Mouse (Mus musculus) embryo, embryonic 11 days (tissue): ENCODE data around the gene Olfr433.
"Not testable (repeated sequence)": the region's sequence is repeated elsewhere in the genome, so short reads cannot be mapped to it uniquely, and the experiment has no call there.

Source experiments
- DNase-seq: peaks from one replicate; pipeline ENCODE4 v3.0.0-alpha.2; 2015

Olfr433 gene

DNA sequence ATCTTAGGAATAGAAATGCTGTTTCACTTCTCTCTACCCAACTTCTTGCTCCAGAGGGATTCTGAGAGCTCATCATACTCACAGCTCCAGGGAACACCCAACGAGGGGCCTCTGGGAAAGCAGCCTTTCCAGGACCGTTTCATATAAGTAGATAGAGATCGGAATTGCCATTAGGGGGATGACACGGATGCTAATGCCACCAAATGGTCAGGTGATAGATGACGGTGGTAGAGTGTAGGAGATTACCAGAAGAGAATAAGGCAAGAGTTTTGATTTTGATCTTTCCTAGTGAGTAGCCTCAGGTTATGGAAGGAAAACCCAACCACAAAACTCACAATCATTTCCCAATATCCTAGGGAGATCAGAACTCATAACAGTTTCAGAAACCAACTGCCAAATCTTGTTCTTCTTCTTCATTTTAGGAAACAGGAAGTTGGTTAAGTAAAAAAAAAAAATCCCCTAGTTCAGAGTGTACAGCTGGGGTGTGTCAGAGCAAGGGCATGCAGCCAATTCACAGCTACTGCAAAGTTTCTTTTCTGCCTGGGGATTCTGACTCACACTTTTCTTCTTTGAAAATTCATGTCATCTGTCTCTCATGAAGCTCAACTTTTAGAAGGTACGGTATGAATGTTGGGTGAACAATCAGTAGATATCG, at the start of gene Olfr433:
Gene Olfr433, plus strand, starts transcription at position 183 of the 655 bp plus-strand sequence.
- no peak for DNase-seq

GRCm38 (mm10) chr1:173995003-173995402, 45.5 kb upstream of the Olfr433 start:
- no peak for DNase-seq

- not testable (repeated sequence) for DNase-seq
Measured at GRCm38 (mm10) chr1:174004352-174005109, 36.0 kb upstream of the Olfr433 start.

- DNase-seq: not testable (repeated sequence)
Measured at GRCm38 (mm10) chr1:174007050-174007449, 33.5 kb upstream of the Olfr433 start.

DNA sequence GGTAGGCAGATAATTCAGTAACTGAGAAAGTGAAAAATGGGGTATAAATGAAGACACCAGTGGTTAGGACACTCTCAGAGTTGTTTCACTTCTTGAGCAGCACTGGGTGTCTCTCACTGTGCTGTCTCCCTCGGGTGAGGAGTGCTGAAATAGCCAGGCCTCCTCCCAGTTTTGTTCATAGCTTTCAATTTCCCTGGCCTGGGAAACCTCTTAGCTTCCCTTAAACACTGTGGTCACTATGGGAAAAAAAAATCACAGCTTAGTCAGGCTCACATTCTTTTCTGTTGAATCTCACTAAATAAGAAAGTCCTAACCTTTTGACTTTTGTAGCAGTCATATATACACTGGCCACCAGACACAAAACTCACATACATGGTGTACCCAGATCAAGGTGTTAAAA, 8.8 kb upstream of the Olfr433 start, which contains the start of gene Ifi205:
Gene Ifi205, minus strand, starts transcription at position 113 of the 400 bp plus-strand sequence.
- DNase-seq: no peak

GRCm38 (mm10) chr1:174035841-174036240, 4.7 kb upstream of the Olfr433 start:
- DNase-seq: no peak

DNA sequence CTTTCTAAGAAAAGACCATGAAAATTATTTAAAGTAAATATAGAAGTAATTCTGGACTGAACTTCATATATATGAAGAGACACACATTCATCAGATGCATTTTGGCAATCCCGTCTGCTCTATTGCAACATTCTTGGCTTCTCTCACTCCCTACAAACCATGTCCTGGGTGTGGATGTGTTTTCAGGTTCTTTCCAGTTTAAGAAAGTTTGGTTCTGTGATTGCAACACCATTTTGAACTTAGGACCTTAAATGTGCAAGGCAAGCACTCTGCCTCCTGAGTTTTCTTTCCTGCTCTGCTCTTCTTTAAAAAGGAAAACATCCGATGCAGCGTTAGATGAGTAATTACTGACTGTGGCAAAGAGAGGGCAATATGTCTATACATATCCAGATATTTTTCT, 2.0 kb upstream of the Olfr433 start:
- DNase-seq: no peak

- DNase-seq: not testable (repeated sequence)
Measured at GRCm38 (mm10) chr1:174042091-174042884, 1.8 kb downstream of the Olfr433 start.

GRCm38 (mm10) chr1:174044431-174044830, 3.9 kb downstream of the Olfr433 start:
- DNase-seq: no peak

DNA sequence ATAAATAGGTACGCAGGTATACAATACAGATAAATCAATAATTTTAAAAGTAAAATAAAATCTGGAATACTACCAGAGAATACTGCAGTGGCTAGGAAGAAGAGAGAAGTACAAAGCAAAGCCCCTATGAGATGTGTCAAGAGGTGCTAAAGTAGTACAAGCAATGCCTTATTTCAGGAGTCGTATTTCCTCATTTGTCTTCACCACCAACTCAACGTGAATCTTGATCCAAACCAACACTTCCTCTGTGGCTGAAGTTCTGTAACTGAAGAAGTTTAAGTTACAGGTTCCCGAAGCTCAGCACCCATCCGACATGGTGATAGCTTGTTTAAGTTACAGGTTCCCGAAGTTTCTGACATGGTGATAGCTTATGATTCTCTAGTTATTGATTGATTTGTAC, 7.7 kb downstream of the Olfr433 start:
- not testable (repeated sequence) for DNase-seq

DNA sequence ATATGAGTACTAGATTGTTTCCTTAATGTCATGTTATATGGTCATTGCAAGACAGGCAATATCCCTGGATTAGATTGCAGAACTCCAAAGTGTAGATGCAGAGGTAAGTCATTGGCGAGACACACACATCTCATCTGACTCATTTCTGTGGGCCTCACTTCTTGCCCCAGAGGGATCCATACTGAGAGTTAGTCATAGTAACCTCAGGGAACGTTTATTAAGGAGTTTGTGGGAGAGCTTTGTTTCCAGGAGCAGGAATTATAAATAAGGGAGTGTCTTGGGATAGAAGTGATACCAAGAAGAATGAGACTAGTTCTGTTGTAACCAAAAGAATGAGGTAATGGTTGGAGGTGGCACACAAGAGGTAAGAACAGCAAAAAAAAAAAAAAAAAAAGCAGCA, 8.4 kb downstream of the Olfr433 start, which contains the start of gene Olfr432:
Gene Olfr432, plus strand, starts transcription at position 313 of the 400 bp plus-strand sequence.
- DNase-seq: no peak

DNA sequence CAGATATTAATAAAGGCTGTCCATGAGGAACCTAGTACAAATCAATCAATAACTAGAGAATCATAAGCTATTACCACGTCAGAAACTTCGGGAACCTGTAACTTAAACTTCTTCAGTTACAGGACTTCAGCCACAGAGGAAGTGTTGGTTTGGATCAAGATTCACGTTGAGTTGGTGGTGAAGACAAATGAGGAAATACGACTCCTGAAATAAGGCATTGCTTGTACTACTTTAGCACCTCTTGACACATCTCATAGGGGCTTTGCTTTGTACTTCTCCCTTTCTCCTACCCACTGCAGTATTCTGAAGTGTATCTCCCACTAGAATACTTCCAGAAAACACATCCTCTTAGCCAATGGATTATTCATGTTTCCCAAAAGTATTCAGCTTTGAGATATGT, 8.9 kb downstream of the Olfr433 start:
- DNase-seq: not testable (repeated sequence)

- no peak for DNase-seq
Measured at GRCm38 (mm10) chr1:174050532-174050931, 10.0 kb downstream of the Olfr433 start.

DNA sequence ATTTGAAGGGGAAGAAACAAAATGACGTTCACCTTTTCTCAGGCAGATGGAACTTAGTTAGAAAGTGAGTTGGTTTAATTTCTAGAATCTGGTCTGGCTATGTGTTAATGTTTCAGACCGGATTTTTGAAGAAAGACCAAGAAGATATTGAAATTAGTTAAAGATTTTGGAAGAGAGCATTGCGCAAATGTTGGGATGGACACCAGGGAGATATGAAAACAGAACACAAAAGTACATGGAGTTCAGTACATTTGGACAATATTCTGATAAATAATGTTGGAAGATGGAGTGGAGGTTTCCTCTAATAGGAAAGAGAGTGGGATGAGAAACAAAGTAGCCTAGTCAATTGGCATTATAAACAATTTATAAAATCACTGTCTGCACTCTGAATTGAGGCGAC, 11.0 kb downstream of the Olfr433 start:
- DNase-seq: no peak

DNA sequence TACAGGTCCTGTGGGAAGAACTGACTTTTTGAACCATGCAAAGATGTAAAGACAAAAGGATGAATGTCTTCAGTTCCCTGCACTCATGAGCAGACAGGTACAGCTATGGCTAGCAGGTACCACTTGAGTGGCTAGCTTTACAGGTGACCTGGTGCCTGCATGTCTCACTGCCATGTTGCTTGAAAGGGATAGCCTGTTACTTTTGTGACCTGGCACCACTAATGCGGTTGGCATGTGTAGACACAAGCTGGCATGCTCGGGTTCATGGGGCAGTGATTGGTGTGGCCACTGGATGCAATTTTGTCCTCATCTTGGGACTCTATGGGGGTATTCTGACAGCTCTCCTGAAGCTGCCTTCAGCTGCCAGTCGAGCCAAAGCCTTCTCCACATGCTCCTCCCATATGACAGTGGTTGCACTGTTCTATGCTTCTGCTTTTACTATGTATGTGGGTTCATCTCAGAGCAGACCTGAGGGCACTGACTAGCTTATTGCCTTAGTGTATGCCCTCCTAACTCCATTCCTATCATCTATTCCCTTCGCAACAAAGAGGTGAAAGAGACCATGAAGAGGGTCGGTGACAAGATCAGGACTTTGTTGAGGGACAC, 11.5 kb downstream of the Olfr433 start:
- DNase-seq: no peak

GRCm38 (mm10) chr1:174052981-174053380, 12.5 kb downstream of the Olfr433 start:
- DNase-seq: no peak

DNA sequence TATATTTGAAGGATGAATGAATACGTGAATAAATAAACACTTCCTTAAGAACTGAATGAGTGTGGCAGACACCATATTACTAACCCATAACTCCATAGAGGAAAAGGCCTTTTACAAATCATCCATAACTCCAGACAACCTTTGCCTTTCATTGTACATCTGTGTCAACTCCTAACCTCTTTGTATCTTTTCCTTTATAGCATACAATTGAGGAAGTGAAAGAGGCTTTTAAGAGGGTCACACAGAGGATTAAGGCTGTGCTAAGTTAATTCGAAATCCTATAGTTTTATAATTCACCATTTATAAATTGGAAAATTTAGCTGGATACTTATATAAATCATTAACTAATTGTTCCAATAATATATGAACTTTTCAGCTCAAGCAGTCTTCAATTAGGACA, 14.7 kb downstream of the Olfr433 start:
- DNase-seq: no peak

- DNase-seq: no peak
Measured at GRCm38 (mm10) chr1:174066305-174066704, 25.8 kb downstream of the Olfr433 start, which contains the start of gene Olfr430. Gene Olfr430 (plus strand): TSS chr1:174066605.

- no peak for DNase-seq
Measured at GRCm38 (mm10) chr1:174084031-174084430, 43.5 kb downstream of the Olfr433 start, which contains the start of gene Olfr429. Gene Olfr429 (plus strand): TSS chr1:174084331.
